Mouse (Mus musculus) liver, embryonic 12.5 days (tissue): ENCODE data around the gene Slc25a11. TPM values are rescaled to one million over a fixed set of nuclear protein-coding genes. Genes with fewer than 3 reads are reported as not detected.

Experiments
- ATAC-seq: fragments of 200-750 bp; cut with Nextera tagmentation; 2 replicates; pipeline ENCODE4 v1.8.0; 2017; ENCODE audit warnings: moderate number of reproducible peaks, mild to moderate bottlenecking, moderate library complexity
- H3K27ac ChIP-seq: fragments of 300-500 bp; sonication (generic); 2 replicates; pipeline ENCODE4 v1.5.1; 2016; ENCODE audit warnings: mild to moderate bottlenecking
- H3K27me3 ChIP-seq: fragments of 300-500 bp; sonication (generic); replicated peaks from 2 replicates; pipeline ENCODE4 v1.6.1; 2016; ENCODE audit warnings: mild to moderate bottlenecking, moderate library complexity
- H3K36me3 ChIP-seq: fragments of 300-500 bp; sonication (generic); 2 replicates; pipeline ENCODE4 v1.6.1; 2016; ENCODE audit warnings: mild to moderate bottlenecking, moderate library complexity
- H3K4me1 ChIP-seq: fragments of 300-500 bp; sonication (generic); 2 replicates; pipeline ENCODE4 v1.6.1; 2016
- H3K4me2 ChIP-seq: fragments of 300-500 bp; sonication (generic); 2 replicates; pipeline ENCODE4 v1.6.1; 2016; ENCODE audit warnings: mild to moderate bottlenecking, moderate library complexity
- H3K4me3 ChIP-seq: fragments of 300-500 bp; sonication (generic); 2 replicates; pipeline ENCODE4 v1.5.1; 2016; ENCODE audit warnings: mild to moderate bottlenecking, moderate library complexity
- H3K9ac ChIP-seq: fragments of 300-500 bp; sonication (generic); 2 replicates; pipeline ENCODE4 v1.6.1; 2016; ENCODE audit warnings: mild to moderate bottlenecking, moderate library complexity
- H3K9me3 ChIP-seq: fragments of 300-500 bp; sonication (generic); replicated peaks from 2 replicates; pipeline ENCODE4 v1.6.1; 2016; ENCODE audit warnings: mild to moderate bottlenecking, moderate library complexity
- WGBS: fragments of 180-500 bp; shearing (Covaris S2); methylation state at CpG from one replicate; pipeline ENCODE4 v1.1.7; 2016; ENCODE audit not compliant: insufficient replicate concordance; 5-methylcytosine and 5-hydroxymethylcytosine counted together
- polyA plus RNA-seq: library from polyadenylated mRNA; unstranded; fragments of >200 nt; fragmentation: Nextera tagmentation; extraction: Ambion mirVana; gene quantifications from 2 replicates; pipeline ENCODE4 v1.2.1, GENCODE M21; 2016

Slc25a11 gene
- polyA plus RNA-seq, 1 experiment from 2014 or later: 83.3 TPM

- Histone ChIP-seq H3K9ac (peak overlapping the region; percentile 99), H3K4me2 (peak overlapping the region; percentile 93), H3K4me3 (peak overlapping the region; percentile 99), H3K27ac (peak overlapping the region; percentile 99), H3K9me3 (no peaks in the 10 kb centered on the region), H3K27me3 (0 out of 2 replicates have a peak, but pooled peaks cover 9% of the 10 kb centered on the region), H3K4me1 (peaks cover 71% of the 10 kb centered on the region), H3K36me3 (peaks cover 35% of the 10 kb centered on the region)
- WGBS: under 1% methylated on average over 47 of the region's 48 CpGs
- ATAC-seq: peak; percentile 58
Observed at GRCm38 (mm10) chr11:70654923-70655570, 7.8 kb upstream of the Slc25a11 start.

- Histone ChIP-seq H3K36me3 (peaks cover 38% of the 10 kb centered on the region), H3K9ac (peak within 1 kb of the TSS; percentile 99), H3K4me3 (peak within 1 kb of the TSS; percentile 99), H3K27ac (peak within 1 kb of the TSS; percentile 99), H3K27me3 (0 out of 2 replicates have a peak, but pooled peaks cover 9% of the 10 kb centered on the region), H3K9me3 (no peaks in the 10 kb centered on the region), H3K4me2 (peak within 1 kb of the TSS; percentile 93), H3K4me1 (peaks cover 78% of the 10 kb centered on the region)
- under 1% methylated on average over 58 of the region's 61 CpGs for WGBS
- ATAC-seq: peak; percentile 46
Observed at GRCm38 (mm10) chr11:70654198-70654922, 7.1 kb upstream of the Slc25a11 start, which contains the start of gene Pfn1. Pfn1 (minus strand) TSS chr11:70654644.

GRCm38 (mm10) chr11:70653345-70654197, 6.3 kb upstream of the Slc25a11 start:
- ATAC-seq: peak; percentile 67
- under 1% methylated on average over 58 of the region's 63 CpGs for WGBS
- peak overlapping the region; percentile 99 for H3K9ac ChIP-seq

GRCm38 (mm10) chr11:70652884-70653344, 5.6 kb upstream of the Slc25a11 start:
- Histone ChIP-seq H3K9ac (peak overlapping the region; percentile 99), H3K4me2 (peak overlapping the region; percentile 93), H3K4me1 (peaks cover 81% of the 10 kb centered on the region), H3K27me3 (0 out of 2 replicates have a peak, but pooled peaks cover 9% of the 10 kb centered on the region), H3K9me3 (no peaks in the 10 kb centered on the region), H3K27ac (peak overlapping the region; percentile 99), H3K36me3 (peaks cover 47% of the 10 kb centered on the region), H3K4me3 (peak overlapping the region; percentile 99)
- 20% methylated on average over 6 of the region's 6 CpGs for WGBS
- ATAC-seq: no peak

More at GRCm38 (mm10) chr11:70653345-70654197, 6.3 kb upstream of the Slc25a11 start:
- Histone ChIP-seq H3K4me3 (peak overlapping the region; percentile 99), H3K27ac (peak overlapping the region; percentile 99), H3K9me3 (no peaks in the 10 kb centered on the region), H3K36me3 (peaks cover 46% of the 10 kb centered on the region), H3K4me1 (peaks cover 81% of the 10 kb centered on the region), H3K4me2 (peak overlapping the region; percentile 93), H3K27me3 (0 out of 2 replicates have a peak, but pooled peaks cover 9% of the 10 kb centered on the region)

- ATAC-seq: no peak
- peak overlapping the region; percentile 99 for H3K9ac ChIP-seq
- H3K4me1 ChIP-seq: peaks cover 76% of the 10 kb centered on the region
- peak overlapping the region; percentile 99 for H3K27ac ChIP-seq
- H3K36me3 ChIP-seq: peaks cover 47% of the 10 kb centered on the region
- no peaks in the 10 kb centered on the region for H3K9me3 ChIP-seq
- 41% methylated on average over 12 of the region's 12 CpGs for WGBS
- H3K4me3 ChIP-seq: peak overlapping the region; percentile 99
- H3K27me3 ChIP-seq: 0 out of 2 replicates have a peak, but pooled peaks cover 9% of the 10 kb centered on the region
- H3K4me2 ChIP-seq: peak overlapping the region; percentile 93
Observed at GRCm38 (mm10) chr11:70652029-70652883, 5.0 kb upstream of the Slc25a11 start.

GRCm38 (mm10) chr11:70651391-70651790, 4.1 kb upstream of the Slc25a11 start:
- H3K27ac ChIP-seq: peak overlapping the region; percentile 99
- ATAC-seq: no peak
- 0 out of 2 replicates have a peak, but pooled peaks cover 3% of the 10 kb centered on the region for H3K27me3 ChIP-seq
- peak overlapping the region; percentile 29 for H3K4me3 ChIP-seq
- peaks cover 47% of the 10 kb centered on the region for H3K36me3 ChIP-seq
- peak overlapping the region; percentile 93 for H3K4me2 ChIP-seq
- H3K9ac ChIP-seq: 0 out of 2 replicates have a peak overlapping the region, but pooled peaks have one; percentile 47
- H3K4me1 ChIP-seq: peaks cover 70% of the 10 kb centered on the region
- no peaks in the 10 kb centered on the region for H3K9me3 ChIP-seq
- 41% methylated on average over 2 of the region's 2 CpGs for WGBS

- Histone ChIP-seq H3K36me3 (peaks cover 49% of the 10 kb centered on the region), H3K4me2 (peak overlapping the region; percentile 93), H3K27ac (peak overlapping the region; percentile 99), H3K27me3 (no peaks in the 10 kb centered on the region), H3K9me3 (no peaks in the 10 kb centered on the region), H3K9ac (peak overlapping the region; percentile 47), H3K4me1 (peaks cover 70% of the 10 kb centered on the region), H3K4me3 (peak overlapping the region; percentile 74)
- no peak for ATAC-seq
- 40% methylated on average over 12 of the region's 12 CpGs for WGBS
Observed at GRCm38 (mm10) chr11:70650322-70651175, 3.3 kb upstream of the Slc25a11 start.

GRCm38 (mm10) chr11:70649185-70649734, 2.0 kb upstream of the Slc25a11 start:
- Histone ChIP-seq H3K4me1 (peaks cover 78% of the 10 kb centered on the region), H3K36me3 (peaks cover 62% of the 10 kb centered on the region), H3K4me2 (peak overlapping the region; percentile 93), H3K9ac (peak overlapping the region; percentile 88), H3K27ac (peak overlapping the region; percentile 99), H3K27me3 (no peaks in the 10 kb centered on the region), H3K9me3 (no peaks in the 10 kb centered on the region), H3K4me3 (peak overlapping the region; percentile 74)
- ATAC-seq: no peak
- 75% methylated on average over 8 of the region's 8 CpGs for WGBS

- peak overlapping the region; percentile 88 for H3K9ac ChIP-seq
- peak; percentile 30 for ATAC-seq
- peaks cover 67% of the 10 kb centered on the region for H3K36me3 ChIP-seq
- whole genome bisulfite sequencing: 25% methylated on average over 4 of the region's 4 CpGs
- H3K4me2 ChIP-seq: peak overlapping the region; percentile 93
- H3K4me1 ChIP-seq: peaks cover 79% of the 10 kb centered on the region
- H3K27ac ChIP-seq: peak overlapping the region; percentile 99
- no peaks in the 10 kb centered on the region for H3K9me3 ChIP-seq
- no peaks in the 10 kb centered on the region for H3K27me3 ChIP-seq
- peak overlapping the region; percentile 74 for H3K4me3 ChIP-seq
Observed at GRCm38 (mm10) chr11:70648512-70648911, 1.2 kb upstream of the Slc25a11 start.
